Mouse (Mus musculus): Measurements from ENCODE around the gene Fgfr2.
A peak's percentile ranks its signal among the peaks of the same experiment; 100 is the strongest.

The Fgfr2 gene

DNA sequence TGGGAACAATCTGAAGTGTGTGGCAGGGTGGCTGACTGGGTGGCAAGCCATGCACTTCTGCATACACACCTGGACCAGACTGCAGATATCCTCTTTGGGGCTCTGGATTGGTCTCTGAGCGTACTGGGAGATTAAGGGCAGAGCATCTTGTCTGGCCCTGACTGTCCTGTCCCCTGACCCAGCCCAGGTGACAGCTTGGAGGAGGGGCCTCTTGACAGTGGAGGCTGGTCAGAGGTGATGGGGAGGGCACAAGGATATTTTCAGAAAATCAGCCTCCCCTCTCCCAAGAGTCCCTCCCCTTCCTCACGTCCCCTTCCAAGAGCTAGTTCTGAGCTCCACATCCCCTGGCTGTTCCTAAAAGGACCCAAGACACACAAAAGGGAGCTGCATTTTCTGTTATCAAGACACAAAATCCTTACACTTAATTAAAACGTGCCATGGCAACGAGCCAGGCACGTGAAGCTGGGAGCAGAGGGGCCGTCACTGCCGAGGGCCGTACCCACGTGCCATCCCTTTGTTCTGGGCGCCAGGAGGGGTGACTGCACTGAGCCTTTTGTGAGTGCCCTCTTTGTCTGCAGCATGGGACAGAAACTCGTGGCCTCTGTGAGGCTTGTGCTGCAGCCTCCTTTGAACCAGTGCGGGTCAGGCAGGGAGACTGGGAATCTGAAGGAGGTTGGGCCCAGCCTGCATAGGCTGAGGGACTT, 1525.2 kb downstream of the Fgfr2 start:
- DNase-seq (ENCODE audit: low spot score) = no peak

DNA sequence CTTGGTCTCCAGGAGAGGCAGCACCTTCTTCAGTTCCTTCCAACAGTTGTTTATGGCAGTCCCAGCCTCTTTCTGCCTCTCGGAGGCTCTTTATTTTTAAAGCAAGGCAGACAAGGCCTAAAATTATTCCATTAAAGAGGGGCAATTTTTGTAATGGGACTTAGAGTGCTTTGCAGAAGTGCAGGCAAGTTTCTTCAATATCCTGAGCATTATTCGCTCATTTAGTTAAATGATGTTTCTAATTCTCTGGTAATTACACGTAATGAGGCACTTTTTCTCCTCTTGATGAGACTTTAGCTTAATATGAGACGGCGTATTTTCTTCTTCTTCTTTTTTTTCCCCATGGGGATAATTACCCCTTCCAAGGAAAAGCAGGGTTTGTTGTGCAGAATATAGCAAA, 1537.6 kb downstream of the Fgfr2 start:
- DNase-seq (ENCODE audit: low spot score) = no peak

DNA sequence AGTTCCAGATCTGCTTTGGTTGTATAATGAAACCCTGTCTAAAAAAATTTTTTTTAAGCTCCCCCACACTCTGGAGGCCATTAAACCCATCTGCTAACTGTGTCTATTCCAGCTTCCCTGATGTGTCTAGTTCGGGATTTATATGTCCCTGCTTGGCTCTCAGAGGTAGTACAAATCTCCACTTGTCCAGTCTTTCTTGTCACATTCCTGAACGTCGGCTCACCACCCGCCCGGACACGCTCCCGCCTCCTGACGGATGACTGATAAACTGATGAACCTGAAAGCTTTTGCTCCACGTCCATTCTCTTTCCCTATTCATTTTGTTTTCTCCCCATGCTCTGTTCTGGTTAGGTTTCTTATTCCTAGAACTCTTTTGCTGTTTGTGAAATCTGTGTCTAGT, 1541.0 kb downstream of the Fgfr2 start:
- DNase-seq (ENCODE audit: low spot score) = no peak

DNA sequence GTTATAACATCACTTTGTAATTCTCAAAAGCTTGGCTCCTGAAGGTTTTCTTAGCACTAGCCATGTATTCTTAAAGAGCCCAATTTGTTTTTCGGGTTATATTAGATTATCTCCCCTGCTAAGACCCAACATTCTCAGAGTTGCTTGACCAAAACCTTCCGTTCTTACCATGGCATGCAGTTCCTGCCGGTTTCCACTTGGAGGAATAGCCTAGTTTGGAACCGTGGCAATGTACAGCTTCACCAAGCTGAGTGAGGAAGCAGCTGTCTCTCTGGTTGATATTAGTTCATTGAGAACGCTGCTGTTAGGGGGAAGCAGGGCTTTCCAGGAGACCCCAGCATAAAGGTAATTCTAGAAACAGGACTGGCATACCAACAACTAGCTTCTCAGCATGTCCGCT, 1547.9 kb downstream of the Fgfr2 start:
- no peak for DNase-seq (ENCODE audit: low spot score)

DNA sequence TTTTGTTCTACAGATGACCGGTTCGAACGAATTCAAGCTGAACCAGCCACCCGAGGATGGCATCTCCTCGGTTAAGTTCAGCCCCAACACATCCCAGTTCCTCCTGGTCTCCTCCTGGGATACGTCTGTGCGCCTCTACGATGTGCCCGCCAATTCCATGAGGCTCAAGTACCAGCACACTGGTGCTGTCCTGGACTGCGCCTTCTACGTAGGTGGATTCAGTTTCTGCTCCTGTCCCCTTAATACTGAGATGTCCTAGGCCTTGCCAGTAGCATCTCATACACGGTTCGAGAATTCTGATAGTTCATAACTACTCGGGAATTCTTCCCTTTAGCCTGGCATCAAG, 1562.5 kb downstream of the Fgfr2 start:
- DNase-seq (ENCODE audit: low spot score) = no peak

DNA sequence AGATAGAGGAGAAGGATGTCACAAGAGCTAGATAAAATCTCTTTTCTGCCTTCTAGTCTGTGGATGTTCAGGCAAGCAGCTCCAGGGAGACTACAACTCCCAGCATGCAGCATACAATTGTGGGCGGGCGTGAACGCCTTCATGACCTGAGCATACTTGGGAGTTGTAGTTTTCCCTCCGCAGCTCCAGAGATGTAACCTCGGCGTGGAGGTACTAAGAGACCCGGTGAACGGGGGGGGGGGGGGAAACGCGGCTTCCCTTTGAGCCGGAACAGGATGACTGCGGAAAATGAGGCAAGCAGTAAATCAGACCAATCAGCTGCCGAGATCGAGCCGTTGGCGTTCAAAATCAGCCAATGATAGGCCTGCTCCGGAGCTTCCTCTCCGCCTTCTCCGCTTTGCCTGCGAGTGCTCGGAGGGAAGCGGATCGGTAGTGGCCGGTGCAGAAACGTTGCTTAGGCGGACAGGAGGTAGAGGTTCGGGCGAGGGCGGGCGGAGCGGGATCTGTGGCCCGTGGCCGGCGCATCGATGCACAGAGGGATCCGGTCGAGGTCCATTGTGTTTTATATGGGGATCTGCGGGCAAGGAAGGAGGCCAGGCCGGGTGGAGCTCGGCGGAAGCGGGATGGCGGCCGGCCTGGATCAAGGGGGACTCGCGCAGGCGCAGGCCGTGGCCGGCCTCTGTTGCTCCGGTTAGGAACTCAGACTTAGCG, 1563.0 kb downstream of the Fgfr2 start, which contains the start of gene Bub3:
Bub3 (plus strand) TSS at position 237 of the 711 bp plus-strand sequence.
- peak; percentile 84 for DNase-seq (ENCODE audit: low spot score)

DNA sequence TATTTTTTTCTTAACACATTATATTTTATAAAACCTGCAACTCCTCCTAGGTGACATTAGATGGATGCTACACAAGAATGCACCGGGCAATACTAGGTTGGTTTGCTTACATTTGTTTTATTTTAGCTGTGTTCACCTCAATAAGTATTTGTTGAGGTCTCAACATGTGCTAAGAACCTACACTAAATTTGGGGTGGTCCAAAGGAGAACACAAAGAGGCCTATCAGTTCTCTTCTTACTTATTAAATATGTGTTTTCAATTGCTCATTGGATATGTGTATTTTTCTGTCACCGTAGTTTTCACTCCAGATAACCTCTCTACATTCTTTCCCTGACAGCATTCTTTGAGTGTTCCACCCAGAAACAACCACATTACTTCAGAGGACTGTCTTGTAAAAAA, 1565.4 kb downstream of the Fgfr2 start:
- no peak for DNase-seq (ENCODE audit: low spot score)

DNA sequence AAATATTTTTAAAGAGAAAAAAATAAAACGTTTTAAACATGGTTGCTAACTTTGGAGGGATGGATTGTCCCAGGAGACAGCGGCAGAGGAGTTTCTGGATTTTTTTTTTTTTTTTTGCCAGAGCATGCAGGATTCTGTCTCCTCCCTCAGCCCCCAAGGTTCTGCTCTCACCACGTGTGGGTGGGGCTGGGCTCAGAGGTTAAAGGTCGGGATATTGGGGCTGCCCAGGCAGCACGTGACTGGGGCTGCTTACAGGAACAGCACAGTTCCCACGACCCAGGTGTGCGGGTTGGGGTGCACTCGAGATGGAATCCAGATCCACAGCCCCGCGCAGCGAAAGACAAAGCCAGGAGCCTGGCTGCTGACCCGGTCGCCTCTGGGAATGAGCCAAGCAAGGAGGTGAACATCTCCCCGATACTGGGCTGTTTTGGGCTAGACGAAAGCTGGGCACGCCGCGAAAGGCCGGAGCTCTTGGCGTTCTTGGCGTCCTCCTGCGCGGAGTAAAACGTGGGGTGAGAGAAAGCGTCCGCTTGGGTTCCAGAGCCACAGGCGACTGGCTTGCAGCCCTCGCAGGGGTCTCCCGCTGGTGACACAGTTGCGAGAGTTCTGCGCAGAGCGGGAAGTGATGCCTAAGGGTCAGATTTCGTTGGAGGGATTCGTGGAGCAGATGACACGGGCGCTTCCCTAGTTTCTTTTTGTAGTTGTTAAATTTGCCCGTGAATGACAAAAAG, 1566.4 kb downstream of the Fgfr2 start:
- no peak for DNase-seq (ENCODE audit: low spot score)

DNA sequence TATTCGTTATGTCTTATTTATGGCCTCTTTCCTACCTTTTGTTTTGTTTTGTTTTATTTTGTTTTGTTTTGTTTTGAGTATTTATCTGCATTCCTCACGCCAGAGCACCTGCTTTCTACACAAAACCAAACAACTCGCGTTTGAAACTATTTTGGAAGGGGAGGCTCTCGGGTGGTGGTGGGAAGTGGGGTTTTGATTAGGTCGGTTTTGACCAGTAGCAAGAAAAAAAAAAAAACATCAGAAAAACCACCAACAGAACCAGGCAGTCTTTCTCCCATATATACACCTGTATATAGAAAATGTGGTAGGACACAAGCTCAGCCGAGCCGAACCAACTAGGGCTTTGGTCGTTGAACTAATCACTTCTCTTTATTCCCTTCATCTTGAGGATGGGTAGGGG, 1567.0 kb downstream of the Fgfr2 start:
- DNase-seq (ENCODE audit: low spot score) = no peak

DNA sequence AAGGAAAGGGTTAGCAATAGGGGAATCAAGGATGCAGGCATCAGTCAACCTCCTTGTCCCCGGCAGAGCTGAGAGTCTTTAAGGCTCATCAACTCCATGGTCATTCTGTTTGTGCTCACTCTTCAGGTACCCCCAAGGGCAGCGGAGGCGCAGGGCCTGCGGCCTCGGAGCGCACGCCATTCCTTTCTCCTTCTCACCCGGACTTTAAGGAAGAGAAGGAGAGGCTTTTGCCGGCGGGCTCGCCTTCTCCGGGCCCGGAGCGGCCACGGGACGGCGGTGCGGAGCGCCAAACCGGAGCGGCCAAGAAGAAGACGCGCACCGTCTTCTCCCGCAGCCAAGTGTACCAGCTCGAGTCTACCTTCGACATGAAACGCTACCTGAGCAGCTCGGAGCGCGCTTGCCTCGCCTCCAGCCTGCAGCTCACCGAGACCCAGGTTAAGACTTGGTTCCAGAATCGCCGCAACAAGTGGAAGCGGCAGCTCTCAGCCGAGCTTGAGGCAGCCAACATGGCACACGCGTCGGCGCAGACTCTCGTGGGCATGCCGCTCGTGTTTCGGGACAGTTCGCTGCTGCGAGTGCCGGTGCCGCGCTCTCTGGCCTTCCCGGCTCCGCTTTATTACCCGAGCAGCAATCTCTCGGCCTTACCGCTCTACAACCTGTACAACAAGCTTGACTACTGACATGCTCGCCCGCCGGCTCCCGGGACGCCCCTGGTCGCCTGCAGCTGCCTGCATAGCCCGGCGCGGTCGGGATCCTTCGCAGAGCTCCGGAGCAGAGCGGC, 1567.7 kb downstream of the Fgfr2 start:
- DNase-seq (ENCODE audit: low spot score) = no peak

DNA sequence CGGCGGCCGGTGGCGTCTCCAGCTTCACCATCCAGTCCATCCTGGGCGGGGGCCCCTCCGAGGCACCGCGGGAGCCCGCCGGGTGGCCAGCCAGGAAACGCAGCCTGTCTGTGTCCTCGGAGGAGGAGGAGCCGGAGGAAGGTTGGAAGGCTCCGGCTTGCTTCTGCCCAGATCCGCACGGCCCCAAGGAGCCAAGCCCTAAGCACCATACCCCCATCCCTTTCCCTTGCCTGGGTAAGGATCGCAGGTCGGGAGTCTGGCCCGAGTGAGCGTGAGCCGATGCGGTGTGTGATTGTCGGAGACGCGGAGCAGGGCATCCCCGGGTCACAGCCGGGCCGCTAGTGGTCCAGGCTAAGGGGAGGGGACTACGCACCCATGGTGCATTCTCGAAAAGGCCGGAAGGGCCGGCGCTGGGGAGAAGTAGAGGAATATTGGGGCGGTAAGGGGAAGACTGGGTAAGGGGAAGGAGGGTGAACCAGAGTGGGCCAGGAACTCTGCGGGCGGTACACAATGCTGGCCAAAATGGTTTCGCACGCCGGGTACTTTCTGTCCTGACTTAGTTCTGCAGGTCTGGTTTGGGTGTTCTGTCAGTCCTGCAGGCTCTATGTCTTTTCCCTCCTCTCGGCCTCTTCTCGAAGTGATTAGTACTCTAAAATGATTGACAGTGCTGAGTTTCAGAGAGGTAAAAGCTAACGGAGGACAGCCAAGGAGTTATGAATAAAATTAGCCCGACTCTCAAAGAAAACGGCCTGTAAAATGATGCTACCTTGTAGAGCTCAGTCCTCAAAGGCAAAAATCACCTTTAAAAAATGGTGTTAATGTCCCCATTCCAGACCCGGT, 1568.6 kb downstream of the Fgfr2 start:
- DNase-seq (ENCODE audit: low spot score) = no peak

DNA sequence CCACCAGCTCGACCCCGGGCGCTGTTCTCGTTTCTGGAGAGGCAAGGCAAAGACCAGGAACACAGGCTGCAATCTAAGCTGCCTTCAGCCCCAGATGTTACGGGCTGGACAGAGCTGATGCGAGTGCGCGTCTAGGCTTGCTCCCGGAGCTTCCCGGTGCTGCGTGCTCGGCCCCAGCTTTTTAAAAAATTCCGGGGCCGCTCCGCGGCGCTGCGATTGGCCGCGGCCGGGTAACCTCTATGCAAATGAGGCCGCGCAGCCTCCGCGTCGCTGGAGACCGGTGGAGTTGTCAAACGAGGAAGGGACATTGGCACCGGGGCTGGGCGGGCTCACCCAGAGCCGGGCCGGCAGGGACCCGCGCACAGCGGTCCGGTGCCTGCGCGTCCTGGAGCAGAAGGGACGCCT, 1569.4 kb downstream of the Fgfr2 start:
- DNase-seq (ENCODE audit: low spot score) = no peak

DNA sequence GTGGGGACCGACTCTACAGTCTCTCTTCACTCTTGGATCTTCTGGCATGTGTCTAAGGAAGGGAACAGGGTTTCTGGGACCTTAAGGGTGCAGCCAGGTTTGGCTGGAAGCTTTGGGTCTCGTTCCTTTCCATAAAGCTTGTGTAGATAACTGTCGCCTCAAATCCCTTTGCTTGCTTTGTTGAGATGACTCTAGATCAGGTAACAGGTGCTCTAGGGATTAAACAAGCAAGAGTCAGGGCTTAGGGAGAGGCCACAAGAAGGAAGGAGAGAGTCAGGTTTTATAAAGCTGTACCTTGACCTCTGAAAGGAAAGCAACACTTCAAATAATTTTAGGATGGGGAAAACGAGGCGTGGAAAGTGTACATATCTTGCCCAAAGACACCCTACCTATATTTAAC, 1570.4 kb downstream of the Fgfr2 start:
- DNase-seq (ENCODE audit: low spot score) = no peak

DNA sequence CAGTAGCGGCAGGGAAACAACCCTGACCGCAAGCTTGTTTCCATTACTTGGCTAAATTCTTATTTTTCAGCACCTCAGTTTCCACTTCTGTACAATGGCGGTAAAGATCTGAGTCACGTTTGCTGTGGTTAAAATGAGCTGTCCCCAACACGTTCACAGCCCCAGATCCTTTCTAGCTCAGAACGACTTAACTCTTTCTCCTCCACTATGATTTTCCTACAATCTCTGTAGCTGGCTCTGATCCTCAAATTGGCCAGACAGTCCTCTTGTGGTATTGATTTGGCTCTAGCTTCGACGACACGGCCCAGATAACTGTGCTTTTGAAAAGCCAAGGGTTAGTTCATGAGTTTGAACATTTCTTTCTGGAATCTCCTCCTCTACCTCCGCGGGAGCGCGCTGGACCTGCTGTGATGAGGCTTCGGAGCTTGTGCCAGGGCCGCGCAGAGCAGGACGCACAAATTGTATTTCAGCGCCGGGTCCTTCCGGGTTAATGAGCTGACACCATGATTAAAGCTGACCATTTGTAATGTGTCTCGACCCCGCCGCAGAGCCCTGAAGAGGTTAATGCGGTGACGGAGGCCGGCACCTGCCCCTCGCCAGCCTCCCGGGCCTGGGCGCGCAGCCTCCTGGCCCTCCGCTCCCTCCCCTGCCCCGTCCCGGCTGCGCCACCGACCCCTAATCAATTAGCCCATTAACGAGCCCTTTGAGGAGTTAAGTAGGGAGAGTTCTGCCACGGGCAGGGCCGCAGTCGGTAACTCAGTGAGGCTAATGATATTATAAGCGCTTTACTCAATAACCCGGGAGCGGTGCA, 1571.0 kb downstream of the Fgfr2 start:
- DNase-seq (ENCODE audit: low spot score) = no peak

DNA sequence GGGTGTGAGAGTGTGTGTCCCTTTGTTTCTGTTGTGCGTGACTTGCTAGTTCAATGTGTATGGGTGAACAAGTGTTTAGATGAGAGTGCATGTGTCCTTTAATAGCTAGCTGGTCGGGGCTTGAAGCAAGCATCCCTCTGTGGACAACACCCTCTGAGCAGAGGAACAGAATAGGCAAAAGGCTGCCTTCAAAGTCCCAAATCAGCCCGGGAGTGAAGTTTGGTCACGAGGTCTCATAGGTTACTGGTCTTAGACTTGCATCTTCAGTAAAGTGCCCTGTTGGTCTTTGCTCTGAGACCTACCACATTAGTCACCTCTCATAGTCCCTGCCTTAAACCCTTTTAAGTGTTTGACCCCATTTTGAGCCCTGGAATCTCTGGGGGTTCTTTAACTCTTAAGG, 1571.7 kb downstream of the Fgfr2 start:
- no peak for DNase-seq (ENCODE audit: low spot score)

DNA sequence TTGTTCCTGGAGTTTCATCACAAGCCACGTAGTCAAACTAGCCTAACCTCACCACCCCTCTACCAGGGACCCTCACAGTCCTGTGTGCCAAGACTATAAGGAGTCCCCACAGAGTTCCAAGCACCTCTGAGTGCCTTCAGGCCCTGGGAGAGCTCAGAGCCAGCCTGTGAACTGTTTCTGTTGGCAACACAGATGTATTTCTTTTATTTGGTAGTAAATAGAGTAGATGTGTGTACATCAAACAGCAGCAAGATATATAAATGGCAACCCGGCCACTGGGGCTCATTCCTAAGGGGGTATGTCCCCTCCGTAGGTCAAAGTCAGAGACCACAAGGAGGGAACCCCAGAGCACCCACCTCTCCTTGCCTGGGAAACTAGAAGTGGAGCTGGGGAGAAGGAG, 1574.7 kb downstream of the Fgfr2 start, which contains the start of gene Hmx2:
Hmx2 (plus strand) TSS at position 301 of the 400 bp plus-strand sequence.
- no peak for DNase-seq (ENCODE audit: low spot score)

DNA sequence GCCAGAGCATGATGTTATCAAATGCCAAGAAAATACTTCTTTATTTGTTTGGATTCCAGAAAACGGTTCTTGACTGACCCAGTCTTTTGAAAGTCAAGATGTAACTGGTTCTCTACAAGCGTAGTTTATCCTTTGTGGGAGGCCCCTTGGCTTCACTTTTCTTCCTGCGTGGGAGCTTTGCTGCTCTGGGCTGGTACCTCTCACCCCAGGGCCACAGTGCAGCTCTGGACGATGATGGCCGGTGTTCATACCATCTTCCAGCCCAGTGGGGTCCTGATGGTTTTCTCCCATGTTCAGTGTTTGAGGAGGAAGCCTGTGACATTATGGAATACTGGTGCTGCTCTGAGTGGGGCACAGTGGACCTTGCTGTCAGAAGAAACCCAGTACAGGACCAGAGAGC, 1575.7 kb downstream of the Fgfr2 start:
- DNase-seq (ENCODE audit: low spot score) = no peak

DNA sequence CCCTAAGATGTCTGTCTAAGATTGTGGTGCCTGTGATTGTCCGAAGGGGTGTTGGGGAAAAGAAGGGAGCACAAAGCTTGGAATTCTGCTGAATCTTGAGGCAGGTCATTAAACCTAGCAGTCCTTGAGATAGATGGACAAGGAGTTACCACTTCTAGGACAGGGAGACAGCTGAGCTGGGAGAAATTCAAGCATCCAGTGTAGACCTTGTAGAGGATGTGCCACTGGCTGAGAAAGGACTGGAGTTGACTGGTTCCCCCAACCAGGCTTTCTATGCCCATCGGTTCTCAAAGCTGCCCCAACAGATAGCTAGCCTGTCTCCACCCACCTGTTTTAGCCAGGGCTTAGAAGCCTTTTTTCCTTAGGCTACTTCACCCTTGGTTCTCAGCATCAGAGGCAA, 1576.7 kb downstream of the Fgfr2 start:
- DNase-seq (ENCODE audit: low spot score) = no peak

DNA sequence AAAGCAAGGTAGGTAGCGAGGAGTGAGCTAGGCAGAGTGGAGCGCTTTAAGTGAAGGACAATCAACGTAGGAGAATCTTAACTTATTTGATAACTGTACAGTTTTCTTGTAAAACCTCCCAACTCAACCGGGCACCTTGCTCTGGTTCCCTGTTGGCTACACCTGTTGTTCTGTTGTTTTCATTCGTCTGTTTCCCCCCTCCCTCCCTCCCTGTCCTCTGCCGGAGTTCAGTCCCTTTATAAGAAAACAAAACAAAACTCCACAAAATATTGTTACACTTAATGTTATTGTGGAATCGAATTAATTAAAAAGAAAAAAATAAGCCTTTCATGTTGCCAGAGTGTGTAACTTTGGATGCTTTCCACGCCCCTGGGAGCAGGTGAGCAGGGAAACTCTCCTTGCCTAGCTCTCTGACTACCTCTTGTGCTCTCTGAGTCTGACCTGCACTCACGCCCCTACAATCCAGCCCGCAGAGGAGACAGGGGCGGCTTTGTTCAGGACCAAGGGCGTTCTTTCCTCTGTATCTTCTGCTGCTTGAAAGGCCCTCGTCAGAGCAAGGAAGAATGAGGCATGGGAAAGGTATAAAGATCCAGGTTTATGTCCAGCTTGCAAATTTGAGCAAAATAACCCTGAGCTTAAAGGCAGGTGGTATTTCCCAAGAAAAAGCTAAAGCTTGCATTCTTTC, 1577.3 kb downstream of the Fgfr2 start:
- DNase-seq (ENCODE audit: low spot score) = no peak

DNA sequence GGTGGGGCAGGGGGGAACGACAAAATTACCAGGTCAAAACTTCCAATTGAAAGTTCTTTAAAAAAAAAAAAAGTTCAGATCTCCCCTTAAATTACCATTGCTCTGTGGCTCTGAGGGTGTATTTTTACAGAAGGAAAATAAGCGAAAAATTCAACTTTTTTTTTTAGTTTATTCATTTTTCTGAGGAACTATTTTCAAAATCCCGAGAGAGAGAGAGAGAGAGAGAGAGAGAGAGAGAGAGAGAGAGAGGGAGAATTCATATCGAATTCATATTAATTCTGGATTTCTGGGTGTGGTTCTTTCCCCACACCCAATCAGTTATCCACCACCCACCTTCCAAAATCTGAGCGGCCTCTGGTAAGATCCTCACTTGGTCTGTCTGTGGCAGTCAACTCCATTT, 1578.3 kb downstream of the Fgfr2 start:
- DNase-seq (ENCODE audit: low spot score) = no peak
